Mouse (Mus musculus) left cerebral cortex, adult 18-20 months (tissue): ENCODE measurements around the gene Xaf1. TPM values are rescaled to one million over a fixed set of nuclear protein-coding genes. Genes with fewer than 3 reads are reported as not detected.
"Not testable (repeated sequence)": the region's sequence is repeated elsewhere in the genome, so short reads cannot be mapped to it uniquely, and the experiment has no call there.

Experiments
- DNase-seq, 2 experiments: peaks; one replicate each; pipeline ENCODE4 v3.0.0; 2021 to 2022; ENCODE audit warnings: low spot score in 2 of 2, mixed read lengths in 1 of 2
- total RNA-seq, 2 experiments: library from RNA; stranded (reverse); gene quantifications; 2 replicates each; pipeline ENCODE4 v1.2.3; 2021

The Xaf1 gene
- total RNA-seq, 2 experiments from 2014 or later: 7.5 to 7.6 TPM

DNA sequence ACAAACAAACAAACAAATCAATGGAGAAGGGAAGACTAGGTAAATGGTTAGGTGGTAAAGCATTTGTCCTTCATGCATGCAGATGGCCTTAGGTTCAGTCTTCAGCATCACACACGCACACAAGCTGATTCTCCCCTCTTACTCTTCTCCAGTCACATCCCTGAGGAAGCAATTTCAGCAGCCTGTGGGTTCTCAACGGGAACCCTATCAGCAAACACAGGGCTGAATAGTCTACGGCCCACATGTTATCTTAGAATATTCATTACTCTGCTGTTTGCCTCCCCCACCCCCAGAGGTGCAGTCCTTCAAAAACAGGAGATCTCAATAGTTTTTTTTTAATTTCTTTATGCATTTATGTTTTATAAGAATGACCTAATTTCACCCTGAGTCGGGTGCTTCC is 9.1 kb downstream of the Xaf1 start:
- DNase-seq: peak in 1 of 2 experiments; percentile 1

DNA sequence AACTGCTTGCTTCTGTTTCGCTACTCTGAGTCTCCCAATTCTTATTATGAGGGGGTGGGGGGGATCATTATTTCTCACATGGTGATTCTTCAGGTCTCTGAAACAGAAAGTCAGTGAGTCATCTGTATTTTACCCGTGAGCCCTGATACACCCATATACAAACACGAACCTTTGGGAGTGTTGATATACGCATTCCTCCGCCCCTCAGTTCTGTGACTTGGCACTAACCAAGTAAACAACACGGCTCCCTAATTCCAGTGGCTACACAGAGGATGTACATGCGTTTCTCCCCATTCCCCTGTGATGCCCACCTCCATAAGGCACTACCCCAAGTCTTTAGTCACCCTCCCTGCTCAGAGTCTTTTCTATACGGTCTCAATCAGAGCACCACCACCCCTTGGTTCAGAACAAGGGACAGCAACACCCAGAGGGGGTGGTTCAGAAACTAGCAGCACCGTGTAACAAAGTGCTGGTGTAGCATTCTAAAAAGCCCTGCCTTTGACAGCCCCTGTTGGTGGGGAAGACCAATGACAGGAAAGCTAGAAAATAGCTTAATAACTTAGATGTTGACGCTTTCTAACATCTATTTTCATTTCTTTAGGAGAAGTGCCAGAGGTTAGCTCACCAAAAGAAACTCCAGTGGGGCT is 10.0 kb downstream of the Xaf1 start:
- DNase-seq: peak in 1 of 2 experiments; percentile 0

DNA sequence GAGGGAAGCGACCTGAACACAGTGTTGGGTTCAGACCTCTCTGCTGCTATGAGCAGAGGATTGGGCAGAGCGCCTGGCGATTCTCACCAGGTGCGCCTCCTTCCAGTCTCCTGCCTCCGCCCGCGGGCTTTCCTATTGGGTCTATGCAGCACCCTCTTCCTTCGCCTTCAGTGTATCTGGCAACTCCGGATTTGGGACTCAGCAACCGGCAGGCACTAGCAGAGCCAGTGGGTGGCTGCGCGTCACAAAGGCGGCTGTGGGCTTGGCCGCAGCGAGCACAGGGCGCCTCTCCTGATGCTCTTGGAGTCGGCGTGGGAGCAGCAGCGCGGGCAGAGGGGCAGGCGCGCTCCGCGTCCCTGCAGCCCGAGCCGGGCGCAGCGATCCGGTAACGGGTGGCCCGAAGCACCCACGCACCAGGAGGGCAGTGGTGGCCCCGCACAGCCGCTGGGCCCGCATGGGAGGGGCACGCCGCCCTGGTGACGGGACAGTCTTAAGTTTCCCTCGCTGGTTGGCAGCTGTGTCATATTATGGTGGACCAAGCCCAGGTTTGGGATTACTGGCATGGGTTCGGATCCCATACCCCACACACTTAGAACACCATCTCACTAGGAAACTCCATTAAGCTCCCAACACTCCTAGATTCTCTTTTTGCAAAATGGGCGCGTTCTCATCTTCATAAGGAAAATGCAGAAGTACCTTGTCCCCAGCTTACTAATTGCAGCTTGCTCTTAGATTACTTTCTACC is 12.9 kb downstream of the Xaf1 start, which contains the start of gene Fbxo39:
Fbxo39 (plus strand) TSS at position 294 of the 745 bp plus-strand sequence.
- peak; percentile 57 to 78 for DNase-seq

DNA sequence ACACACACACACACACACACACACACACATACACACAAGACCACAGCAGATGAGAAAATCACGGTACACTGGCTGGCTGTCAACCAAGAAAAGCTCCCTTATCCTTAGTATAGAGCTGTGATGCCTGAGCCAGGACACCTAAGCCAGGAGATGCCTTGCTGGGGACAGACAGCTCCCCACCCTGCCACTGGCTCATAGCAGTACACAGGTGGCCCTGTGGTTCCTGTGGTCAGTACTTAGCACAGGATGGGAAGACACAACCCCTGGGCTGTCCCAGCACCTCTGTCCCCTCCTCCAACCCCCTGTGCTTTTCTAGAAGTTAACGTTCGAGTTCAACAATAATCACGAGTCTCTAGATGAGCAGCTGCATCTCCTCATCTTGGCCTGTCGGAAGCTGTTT is 16.6 kb downstream of the Xaf1 start:
- no peak for DNase-seq

DNA sequence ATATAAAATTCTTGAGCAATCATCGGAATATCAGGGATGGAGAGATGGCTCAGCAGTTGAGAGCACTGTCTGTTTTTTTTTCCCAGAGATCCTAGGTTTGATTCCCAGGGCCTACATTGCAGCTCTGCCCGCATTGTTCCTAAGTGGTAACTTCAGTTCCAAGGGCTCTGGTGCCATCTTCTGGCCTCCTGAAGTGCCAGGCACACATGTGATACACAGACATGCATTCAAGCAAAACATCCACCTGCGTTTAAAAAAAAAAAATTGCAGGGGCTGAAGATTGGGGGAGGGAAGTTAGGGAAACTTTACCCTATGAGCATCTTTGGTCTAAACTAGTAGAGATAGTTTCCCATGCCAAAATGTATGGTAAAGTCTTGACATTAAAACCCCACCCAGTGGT is 23.0 kb downstream of the Xaf1 start:
- DNase-seq: peak in 1 of 2 experiments; percentile 33

DNA sequence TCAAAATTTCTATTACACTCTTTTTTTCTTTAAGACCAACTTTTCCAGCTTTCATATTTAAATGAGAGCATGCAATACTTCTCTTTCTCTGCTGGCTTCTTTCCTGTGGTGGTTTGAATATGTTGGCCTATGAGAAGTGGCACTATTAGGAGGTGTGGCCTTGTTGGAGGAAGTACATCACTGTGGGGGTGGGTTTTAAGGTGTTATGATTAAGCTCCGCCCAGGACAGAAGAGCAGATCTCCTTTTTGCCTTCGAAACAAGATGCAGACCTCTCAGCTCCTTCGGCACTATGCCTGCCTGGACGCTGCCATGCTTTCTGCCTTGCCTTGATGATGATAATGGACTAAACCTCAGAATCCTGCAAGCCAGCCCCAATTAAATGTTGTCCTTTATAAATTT is 24.3 kb downstream of the Xaf1 start:
- no peak for DNase-seq

DNA sequence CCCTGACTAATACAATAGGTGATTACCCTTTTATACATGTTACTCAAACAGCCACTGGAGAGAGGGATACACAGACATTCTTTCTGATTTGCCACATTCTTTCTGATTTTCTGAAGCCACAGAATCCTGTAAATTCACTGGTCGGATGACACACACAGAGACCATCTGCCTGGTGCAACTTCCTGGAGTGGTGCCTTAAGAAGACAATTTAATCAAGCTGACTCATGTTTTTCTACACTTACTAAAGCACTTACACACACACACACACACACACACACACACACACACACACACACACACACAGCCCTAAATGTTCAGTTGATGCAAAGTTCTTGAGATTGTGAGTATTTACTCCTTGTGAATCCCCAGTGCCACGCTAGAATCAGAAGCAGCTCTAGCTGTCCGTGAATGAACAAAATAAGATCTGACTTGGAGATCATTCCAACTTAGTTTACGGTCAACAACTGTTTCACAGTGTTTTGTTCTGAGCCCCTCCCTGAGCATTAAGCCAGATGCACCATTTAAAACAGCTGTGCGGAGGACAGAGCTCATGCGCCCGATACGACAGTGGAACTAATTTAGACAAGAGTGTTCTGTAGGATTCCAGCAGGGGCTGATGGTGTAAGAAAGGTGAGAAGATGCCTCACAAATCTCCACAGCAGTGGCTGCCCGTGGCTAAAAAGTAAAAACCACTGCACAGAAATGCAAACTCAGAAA is 31.7 kb downstream of the Xaf1 start:
- DNase-seq: peak; percentile 49 to 54

DNA sequence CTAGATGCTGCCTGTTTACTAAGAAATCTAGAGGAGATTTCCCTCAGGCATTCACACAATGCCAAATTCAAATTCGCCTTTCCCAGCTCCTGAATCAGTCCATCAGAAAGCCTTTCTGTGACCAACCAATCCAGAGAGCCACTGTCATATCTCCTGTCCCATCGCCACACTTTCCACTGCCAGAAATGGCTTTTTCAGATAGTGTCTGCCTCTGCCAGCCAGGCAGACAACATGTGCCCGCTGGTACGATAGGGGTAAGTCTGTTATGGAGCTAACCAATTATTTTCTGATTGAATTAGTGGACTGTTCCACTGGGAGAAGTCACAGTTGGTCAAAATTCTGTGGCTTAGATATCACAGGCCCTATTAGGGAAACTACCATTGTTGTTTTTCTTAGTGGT is 33.2 kb downstream of the Xaf1 start:
- DNase-seq: no peak

DNA sequence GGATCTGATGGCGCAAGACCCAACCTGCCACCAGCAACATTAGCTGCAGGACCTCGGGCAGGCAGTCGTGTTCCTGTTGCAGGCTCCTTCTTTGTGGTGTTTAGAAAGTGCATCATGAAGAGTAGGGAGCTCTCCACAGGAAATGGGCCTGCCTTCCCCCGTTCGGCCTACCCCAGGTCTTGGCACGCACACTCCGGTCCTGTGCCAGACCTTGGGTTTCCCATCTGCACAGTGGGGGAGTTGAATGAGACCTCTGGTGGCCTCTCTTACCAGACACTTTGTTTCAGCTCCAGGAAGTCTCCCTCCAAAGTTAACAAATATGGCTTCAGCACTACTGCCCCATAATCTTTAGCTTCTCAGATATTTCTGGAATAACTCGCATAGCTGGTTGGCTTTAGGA is 35.3 kb downstream of the Xaf1 start:
- no peak for DNase-seq

DNA sequence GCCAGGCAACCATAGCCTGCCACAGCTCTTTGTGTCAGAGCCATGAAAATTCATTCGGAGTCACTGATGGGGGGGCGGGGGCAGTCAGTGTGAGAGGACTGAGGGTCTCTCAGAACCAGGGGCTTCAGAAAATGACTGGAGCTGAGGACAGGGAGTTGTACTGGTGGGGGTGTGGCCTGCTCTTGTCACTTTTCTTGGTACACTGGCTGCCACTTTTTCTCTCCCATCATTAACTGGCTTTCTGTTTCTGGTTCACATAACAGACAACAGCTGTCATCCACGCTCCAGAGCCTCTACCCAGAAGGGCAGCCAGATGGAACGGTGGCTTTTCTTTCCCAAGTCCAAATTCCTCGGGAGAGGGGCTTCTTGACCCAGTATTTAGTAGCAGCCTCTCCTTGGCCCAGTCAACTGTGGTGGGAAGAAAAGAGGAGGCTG is 37.0 kb downstream of the Xaf1 start:
- no peak for DNase-seq

DNA sequence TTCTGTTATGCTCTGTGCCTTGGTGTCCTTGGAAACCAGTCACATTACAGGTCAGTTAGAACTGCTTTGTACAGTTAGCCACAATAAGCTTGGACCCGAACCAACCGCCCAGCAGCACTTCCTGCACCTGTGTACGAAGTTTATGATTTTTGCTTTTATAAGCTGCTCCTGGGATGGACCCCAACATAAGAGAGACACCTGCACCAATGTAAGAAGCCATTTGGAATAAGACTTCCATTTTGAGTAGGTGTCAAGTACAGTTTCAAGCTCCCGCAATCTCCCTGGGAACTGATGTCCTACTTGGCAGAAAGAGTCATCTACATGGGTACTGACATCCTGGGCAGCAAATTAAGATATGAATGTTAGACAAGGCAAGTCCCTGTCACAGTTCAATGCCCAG is 38.3 kb downstream of the Xaf1 start:
- no peak for DNase-seq

DNA sequence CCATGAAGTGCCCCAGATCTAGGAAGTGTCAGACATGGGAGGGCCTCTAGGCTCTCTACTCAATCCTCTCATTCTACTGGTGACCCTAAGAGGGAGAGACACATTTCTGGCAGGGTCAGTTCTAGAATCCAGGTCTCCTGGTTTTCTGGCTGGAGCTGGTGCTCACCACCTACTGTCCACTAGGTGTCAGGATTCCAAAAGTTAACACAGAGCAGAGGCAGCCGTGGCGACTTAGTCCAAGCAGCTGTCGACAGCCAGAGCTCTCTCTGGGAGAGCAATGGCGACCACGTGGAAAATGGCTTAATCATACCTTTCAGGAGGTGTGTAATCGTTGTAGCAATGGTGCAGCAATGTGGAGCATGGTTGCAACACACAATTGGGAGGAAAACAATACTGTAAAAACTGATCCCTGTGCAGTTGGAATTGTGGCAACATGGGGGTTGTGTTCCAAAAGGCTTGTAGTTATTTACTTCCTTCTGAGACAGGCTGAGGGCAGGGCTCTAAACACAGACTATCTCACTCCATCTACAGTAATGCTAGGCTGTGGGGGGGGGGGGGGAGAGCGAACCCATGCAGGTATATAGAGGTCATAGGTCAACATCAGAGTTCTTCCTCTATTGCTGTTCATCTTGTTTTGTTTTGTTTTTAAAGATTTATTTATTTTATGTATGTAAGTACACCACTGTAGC is 41.3 kb downstream of the Xaf1 start:
- DNase-seq: peak; percentile 64 to 69

DNA sequence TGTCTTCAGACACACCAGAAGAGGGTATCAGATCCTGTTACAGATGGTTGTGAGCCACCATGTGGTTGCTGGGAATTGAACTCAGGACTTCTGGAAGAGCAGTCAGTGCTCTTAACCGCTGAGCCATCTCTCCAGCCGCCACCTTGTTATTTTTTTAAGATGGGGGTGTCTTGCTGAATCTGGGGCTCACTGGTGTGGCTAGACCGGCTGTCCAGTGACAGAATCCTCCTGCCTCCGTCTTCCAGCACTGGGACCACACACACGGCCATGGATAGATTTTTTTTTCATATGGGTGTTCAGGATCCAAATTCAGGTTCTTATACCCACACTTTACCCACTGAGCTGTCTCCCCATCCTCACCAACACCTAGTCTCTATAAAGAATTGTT is 41.8 kb downstream of the Xaf1 start:
- DNase-seq: not testable (repeated sequence)

DNA sequence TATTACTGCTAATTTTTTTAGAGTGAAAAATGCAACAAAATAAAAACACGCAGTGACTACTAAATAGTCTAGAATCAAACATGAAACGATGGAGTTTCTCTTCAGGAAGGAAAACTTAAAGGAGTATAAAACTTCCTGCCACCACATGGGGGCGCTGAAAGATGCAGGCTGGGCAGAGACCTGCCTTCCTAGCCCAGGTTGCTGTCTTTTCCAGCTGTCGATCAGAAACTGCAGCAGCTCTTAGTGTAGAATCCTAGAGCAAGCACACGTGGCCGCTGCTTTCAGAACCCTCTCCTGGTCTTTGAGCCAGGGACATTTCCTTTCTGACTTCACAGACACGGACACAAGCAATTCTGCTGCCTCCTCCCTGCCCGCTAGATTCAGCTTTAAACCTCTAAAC is 42.5 kb downstream of the Xaf1 start:
- peak; percentile 45 to 68 for DNase-seq

DNA sequence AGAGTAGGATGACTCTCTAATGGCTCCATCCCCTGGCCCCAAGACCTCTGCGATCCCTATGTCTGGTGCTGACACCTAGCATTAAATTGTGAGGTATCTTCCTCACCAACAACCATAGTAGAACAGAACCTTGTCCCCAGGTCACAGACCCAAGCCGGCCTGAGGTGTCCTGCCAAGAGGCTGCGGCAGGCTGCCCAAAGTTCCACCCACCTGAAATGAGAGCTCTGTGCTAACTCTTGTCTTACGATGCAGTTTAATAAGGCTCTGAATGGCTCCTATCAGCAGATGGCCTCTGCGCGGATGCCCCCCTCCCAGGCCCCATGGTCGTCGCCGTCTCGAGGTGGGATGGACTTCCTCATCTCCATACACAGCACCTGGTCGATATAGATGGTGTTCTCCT is 43.1 kb downstream of the Xaf1 start:
- no peak for DNase-seq

DNA sequence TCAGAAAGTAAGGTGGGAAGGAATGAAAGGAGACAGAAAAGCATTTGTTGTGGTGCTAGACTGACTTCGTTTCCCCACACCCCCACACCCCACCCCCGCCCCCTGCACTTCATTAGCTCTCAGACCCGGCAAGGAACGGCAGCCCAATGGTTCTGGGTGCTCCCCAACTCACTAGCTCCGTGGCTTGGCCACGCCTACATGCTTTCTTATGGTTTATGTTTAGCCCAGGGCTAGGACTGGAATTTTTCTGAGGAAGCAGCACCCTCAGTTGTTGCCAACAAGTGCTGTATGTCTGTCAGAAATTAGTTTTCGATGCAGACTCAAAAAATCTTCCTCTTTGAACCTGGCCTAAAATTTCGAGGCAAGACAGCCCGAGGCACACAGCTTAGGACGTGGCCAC is 47.1 kb downstream of the Xaf1 start:
- peak in 1 of 2 experiments; percentile 39 for DNase-seq

DNA sequence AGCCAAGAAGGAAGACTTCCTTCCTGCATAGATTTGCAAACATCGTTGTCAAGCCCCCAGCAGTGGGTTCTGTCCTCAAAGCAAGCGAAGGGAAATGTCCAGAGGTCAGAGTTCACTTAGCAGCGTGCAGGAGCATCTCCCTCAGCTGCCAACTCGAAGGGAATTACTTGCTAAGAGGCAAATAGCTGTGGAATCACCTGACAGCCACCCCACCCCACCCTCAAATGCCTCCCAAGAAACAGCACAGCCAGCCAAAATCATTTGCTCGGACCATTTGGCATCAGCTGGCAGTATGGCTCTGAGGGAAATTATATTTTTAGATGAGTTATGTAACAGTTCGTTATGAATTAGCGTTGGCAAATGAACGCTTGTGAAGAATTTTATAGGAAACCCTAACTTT is 47.6 kb downstream of the Xaf1 start:
- peak in 1 of 2 experiments; percentile 32 for DNase-seq

DNA sequence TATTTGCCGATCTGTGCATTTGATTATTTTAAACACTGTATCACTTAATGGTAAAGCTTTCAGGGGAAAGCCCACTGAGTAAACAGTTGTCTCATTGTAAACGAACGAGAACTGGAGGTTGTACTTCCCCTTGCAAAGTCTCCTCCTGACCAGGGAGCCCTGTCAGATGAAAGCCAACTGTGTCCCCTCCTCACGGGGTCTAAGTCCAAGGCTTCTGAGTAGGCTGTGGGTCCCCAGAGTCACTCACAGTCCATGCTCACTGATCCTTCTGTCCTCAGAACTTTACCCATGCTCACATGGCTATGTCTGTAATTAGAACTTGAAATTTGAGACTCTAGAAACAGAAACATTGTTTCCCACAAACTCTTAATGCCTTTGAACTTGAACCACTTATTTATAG is 48.2 kb downstream of the Xaf1 start:
- no peak for DNase-seq

DNA sequence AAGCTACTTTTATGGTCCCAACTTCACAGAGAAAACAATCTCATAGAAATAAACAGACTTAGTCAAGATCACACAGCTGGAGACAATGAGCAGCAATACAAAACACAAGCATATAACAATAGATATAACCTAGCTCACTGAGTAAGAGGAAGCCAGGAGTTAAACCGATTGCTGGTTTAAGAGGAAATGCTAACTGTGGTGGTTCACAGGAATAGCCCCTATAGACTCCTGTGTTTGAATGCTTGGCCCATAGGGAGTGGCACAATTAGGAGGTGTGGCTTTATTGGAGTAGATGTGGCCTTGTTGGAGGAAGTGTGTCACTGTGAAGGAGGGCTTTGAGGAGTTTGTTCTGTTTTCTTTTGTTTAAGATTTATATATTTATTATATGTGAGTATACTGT is 50.8 kb downstream of the Xaf1 start:
- no peak for DNase-seq

DNA sequence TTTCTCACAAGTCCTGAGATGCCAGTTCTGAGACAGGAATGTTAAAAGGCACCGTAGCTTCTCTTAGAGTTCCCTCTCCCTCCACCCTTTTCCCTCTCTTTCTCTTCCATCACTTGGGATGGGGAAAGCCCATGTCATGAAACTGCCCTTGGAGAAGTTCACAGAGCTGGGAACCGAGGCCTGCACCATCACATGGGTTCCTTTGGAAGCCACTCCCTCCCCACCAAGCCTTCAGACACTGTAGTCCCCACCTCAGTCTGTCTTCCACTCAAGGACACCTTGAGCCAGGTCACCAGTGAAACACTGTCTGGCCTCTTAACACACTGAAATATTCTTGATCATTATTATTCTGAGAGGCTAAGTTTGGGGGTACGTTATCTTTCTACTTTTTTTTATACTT is 51.8 kb downstream of the Xaf1 start:
- DNase-seq: no peak

DNA sequence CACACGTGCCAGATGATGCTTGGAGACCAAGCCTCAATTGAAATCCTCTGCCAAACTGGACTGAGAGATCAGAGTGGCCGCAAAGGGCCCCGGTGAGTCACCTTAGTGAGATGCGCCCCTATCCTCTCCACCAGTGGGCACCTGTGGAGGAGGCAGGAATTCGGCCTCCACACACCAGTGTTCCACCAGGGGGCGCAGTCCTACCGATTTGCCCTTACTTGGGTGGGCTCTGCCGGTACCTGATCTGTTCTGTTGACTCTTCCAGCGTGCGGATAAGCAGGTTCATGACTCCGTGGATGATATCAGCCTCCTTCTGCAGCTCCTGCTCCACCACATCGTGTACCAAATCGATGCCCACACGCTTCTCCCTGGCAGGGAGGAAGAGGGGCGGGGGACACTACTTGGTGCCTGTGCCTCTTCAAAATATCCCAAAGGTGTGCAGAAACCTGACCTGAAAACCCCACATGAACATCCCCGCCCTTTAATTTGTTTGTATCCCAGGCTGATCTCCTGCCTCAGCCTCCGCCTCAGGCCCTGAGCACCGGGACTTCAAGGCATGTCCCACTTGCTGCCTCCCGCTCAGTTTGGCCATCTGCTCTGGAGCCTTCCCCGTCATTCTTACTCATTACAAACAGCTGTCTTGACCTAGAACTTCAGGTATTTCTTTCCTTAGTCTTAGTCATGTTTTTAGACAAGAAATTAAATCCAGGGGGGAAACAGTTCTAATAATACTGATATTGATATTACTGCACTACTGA is 53.7 kb downstream of the Xaf1 start:
- peak; percentile 64 to 73 for DNase-seq
